Mouse (Mus musculus): ENCODE data around the gene Slc17a4.

GRCm38 (mm10) chr13:23959776-23960175, 45.0 kb upstream of the Slc17a4 start:
- no peak for TF ChIP-seq CTCF (IDR thresholded peaks at IDR 0.05; ENCODE audit: borderline replicate concordance, insufficient read depth, low read length)
- no peak for TF ChIP-seq POLR2A (IDR thresholded peaks at IDR 0.05; ENCODE audit: low read depth, low read length)
